Mouse (Mus musculus) kidney, postnatal 10 days (tissue): Measurements from ENCODE around the gene Sarm1.

ENCODE experiments used
- DNase-seq: peaks from one replicate; pipeline ENCODE4 v3.0.0; 2021; ENCODE audit warnings: mixed read lengths

The Sarm1 gene

DNA sequence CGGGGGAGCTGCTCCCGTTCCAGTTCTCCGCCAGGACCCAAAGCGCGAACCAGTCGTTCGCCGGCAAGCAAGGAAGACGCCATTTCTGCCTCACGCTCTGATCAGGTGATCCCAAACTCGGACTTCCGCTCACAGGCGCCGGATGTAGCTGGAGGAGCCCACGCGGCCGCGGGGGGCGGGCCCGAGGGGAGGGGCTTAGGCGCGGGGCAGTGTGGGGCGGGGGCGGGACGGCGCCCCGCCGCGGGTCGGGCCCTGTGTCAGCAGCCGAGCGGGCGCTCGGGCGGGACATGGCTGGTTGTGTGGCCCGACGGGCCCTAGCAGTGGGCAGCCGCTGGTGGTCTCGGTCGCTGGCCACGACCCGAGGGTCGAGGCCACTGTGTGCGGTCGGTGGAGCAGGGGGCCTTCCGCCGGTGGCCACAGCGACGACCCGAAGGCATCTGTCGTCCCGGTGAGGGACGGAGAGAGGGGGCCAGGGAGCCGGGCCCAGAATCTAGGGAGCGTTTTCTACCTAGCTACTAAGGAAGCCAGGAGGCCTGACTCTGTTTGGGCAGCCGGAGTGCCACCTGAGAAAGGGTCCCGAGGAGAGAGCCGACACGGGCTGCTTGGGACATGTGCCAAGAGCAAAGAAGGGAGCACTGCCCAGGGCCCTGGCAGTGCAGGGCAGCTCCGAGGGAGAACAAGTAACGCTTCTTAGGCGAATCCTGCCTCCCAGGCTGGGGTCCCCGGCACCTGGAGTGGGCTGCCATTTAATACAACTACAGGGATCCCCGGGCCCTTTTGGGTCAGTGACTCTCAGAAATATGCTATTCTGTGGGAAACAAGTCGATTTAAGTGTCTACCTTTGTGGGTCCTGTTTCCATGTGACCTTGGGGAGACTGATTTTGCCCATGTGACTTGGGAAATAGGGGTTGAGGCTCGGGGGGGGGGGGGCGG lies 14.7 kb upstream of the Sarm1 start, which contains the start of the genes Tmem199 and Poldip2:
TSS of gene Tmem199 (minus strand) at position 148 of the 933 bp plus-strand sequence.
TSS of gene Poldip2 (plus strand) at position 169 of the 933 bp plus-strand sequence.
- peak; percentile 95 for DNase-seq

DNA sequence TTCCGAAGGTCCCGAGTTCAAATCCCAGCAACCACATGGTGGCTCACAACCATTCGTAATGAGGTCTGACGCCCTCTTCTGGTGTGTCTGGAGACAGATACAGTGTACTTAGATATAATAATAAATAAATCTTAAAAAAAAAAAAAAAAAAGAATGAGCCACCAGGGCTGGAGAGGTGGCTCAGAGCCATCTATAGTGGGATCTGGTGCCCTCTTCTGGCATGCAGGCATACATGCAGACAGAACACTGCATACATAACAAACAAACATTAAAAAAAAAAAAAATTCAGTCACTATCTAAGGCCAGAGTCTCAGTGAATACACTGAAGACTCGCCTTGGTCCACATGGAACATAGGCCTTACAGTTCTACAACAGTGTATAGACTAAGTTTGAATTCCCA lies 11.6 kb upstream of the Sarm1 start:
- peak; percentile 51 for DNase-seq

DNA sequence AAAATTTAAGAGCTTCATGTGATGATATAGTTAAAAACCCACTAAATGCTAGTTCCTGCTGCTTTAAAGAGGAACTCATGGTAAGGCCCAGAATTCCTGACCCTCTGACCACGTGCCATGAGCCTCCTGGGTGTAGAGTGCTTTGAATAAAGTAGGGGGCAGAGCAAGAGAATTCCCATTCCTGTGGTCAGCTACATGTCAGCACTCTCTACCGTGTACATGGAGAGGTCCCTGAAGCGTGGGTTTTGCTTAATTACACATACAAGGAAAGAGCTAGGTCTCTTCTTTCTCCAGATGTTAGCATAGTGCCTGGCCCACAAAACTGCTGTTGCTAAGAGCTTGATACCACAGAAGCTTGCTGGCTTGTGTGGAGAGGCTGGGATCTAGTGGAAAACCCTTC lies 7.9 kb upstream of the Sarm1 start:
- no peak for DNase-seq

- no peak for DNase-seq
Observed at GRCm38 (mm10) chr11:78502909-78503650, 5.5 kb upstream of the Sarm1 start, which contains the start of gene Sebox. Gene Sebox, plus strand, starts transcription at chr11:78503447.

DNA sequence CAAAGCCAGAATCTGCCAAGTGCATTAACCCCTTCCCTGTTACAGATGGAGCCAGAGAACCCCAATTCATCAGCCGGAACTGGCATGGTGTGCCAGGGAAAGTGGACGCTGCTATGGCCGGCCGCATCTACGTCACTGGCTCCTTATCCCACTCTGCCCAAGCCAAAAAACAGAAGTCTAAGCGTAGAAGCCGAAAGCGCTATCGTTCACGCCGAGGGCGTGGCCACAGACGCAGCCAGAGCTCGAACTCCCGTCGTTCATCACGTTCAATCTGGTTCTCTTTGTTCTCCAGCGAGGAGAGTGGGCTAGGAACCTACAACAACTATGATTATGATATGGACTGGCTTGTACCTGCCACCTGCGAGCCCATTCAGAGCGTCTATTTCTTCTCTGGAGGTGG lies 4.0 kb upstream of the Sarm1 start:
- DNase-seq = no peak

DNA sequence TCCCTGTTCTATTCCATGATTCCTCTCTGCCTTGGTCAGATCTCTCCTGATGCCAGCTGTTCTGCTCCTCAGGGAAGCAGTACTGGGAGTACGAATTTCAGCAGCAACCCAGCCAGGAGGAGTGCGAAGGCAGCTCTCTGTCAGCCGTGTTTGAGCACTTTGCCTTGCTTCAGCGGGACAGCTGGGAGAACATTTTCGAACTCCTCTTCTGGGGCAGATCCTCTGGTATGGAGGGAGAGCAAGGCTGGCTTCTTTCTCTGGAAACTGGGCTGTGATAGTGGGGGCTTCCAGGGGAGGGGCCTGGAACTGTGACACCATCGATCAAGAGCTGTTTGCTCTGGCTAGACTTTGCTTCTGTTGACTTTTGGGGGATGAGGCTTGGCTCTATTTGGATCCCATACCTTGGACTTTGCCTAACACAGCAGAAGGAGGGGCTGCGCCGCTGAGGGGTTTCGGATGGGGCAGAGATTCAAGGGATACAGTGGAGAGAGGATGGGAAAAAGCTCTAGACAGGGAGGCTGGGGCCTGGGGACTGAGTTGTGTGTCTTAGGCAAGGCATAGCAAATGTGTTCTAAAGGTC lies 3.2 kb upstream of the Sarm1 start:
- no peak for DNase-seq

- no peak for DNase-seq
Observed at GRCm38 (mm10) chr11:78499543-78499942, 2.0 kb upstream of the Sarm1 start.

- DNase-seq = no peak
Observed at GRCm38 (mm10) chr11:78499004-78499403, 1.4 kb upstream of the Sarm1 start, which contains the start of gene Vtn. Gene Vtn, plus strand, starts transcription at chr11:78499091.

DNA sequence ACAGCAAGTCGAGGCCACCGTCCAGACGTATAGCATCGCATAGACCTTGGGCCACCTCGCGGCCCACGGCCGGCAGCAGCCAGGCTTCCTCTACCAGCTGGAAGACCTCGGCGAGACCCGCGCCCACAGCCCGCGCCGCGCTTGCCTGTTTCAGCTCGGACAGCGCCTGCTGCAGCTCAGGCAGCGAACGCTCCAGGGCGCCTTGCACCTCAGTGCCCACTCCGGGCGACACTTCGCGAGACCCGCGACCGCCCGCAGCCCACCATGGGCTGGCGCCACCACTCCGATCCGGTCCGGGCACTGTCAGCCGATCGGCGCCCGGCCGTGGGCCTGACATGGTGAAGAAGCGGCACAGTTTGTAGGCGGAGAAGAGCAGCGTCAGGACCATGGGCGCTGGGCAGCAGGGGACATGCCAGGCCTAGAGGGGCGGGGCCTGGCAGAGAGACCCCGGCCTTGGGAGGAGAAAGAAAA lies 448 bp downstream of the Sarm1 start:
- peak; percentile 53 for DNase-seq

- DNase-seq = peak; percentile 80
Observed at GRCm38 (mm10) chr11:78495904-78496303, 1.6 kb downstream of the Sarm1 start.

DNA sequence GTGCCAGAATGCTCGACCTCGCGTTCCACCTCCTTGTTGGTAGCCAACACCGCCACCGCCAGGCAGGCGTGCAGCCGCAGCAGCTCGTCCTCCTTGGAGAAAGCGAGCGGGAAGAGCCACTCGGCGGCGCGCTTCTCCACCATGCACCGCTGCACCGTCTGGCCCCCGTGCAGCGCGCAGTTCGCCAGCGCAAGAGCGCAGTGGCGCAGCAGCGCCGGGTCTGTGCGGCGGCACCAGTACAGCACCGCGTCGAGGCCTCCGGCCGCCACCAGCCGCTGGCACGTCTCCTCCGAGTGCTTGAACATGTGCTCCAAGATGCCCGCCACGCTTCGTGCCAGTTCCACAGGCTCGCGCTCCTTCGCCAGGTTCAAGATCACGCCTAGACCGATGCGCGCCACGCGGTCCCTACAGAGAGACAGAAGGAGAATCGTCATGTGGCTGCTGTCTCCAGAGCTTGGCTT lies 6.7 kb downstream of the Sarm1 start:
- peak; percentile 35 for DNase-seq

DNA sequence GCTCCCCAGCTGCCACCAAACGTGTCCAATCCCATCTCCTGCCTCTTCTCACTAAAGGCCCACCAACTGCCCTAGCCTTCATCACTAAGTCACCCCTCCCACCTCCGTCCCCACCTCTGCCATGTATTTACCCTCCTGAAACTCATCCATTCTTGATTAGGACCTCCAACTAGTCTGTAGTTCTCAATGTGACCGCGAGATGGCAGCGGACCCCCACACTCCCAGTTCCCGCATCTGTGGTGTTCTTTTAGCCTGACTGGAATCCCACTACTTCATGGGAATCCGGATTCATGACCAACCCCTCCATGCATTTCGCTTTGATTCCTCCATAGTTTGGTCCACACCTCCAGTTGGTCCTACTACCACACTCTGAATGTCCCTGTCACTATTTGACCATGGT lies 9.4 kb downstream of the Sarm1 start:
- peak; percentile 84 for DNase-seq

DNA sequence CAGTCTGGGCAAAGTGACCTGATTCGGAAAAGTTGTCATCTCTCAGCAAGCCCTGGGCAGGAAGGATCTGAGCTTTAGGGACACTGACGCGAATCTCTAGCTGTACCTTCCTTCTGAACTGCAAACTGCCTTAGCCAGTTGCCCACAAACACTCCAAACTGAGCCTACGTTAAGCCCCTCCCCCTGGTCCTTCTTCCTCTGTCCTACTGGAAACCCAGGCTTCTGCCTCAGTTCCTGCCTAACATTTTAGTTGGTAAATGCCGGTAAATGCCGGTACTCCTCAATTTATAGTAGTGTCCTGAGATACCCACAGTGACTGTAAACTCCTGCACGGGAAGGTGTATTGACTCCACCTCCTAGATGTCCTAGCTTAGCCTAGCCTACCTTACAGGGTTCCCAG lies 13.9 kb downstream of the Sarm1 start:
- DNase-seq = no peak

GRCm38 (mm10) chr11:78475289-78475688 lies 22.3 kb downstream of the Sarm1 start:
- DNase-seq = peak; percentile 3

DNA sequence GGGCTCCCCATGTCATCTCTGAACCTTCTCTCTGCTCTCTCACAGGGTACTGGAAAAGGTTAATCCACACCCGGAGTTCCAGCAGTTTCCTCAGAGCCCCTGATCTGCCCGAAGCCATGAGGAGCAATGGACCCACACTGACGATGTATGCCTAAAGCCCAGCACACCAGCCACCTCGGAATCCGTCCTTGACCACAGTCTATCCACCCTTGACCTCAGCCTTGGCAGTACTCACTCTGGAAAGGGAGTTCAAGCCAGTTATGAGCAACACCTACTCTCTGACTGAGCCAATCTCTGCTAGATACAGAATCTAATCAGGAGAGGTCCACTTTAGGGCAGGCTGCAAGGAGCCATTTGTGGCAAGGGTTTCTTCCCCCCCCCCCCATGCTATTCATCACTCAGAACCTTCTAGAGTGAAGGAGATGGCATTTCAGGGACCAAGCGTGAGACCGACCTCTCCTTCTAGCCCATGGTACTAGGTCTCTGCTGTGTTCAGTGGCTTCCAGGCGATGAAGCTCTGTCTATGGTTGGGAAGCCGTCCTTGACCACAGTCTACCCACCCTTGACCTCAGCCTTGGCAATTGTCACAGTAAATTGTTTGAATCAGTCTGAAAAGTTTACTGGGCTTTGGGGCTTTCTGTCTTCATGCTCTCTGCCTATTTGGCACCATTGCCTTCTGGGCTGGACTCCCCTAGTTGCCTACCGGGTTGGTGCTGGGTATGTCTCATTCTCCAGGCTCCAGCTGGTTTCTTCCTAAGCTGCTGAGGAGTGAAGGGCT lies 26.0 kb downstream of the Sarm1 start:
- peak; percentile 3 for DNase-seq

DNA sequence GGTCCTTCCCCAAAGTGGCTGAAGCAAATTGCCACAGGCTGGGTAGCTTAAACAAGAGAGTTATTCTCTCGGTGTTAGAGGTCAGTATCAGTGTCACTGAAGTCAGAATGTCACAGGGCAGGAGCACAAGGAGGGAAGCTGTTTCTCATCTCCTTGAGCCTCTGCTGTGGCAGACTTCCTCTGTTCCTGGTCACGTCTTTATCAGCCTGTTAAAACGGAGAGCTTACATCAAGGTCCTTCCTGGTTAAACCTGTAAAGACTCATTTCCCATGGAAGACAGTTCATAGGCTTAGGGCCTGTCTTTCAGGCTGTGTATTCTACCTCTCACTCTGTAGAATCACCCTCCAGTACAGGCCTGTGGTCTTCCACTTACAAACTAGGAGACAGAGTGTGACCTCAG lies 29.6 kb downstream of the Sarm1 start:
- DNase-seq = no peak

GRCm38 (mm10) chr11:78467515-78467914 lies 30.0 kb downstream of the Sarm1 start:
- no peak for DNase-seq

DNA sequence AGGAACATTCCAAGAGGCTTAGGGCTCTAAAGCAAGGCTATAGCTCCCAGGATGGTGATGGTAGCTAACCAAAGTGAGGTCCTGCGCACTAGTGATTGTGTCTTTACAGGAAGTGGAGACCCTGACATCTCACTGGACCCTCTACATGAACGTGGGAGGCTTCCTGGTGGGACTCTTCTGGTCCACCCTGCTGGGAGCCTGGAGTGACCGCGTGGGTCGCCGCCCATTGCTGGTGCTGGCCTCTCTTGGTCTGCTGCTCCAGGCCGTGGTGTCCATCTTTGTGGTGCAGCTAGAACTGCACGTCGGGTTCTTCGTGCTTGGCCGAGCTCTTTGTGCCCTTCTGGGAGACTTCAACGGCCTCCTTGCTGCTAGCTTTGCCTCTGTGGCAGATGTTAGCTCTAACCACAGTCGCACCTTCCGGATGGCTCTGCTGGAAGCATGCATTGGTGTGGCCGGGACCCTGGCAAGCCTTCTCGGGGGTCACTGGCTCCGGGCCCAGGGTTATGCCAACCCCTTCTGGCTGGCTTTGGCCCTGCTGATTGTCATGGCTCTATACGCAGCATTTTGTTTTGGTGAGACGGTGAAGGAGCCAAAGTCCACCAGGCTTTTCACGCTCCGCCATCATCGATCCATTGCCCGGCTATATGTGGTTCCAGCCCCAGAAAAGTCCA lies 31.2 kb downstream of the Sarm1 start:
- peak; percentile 24 for DNase-seq

DNA sequence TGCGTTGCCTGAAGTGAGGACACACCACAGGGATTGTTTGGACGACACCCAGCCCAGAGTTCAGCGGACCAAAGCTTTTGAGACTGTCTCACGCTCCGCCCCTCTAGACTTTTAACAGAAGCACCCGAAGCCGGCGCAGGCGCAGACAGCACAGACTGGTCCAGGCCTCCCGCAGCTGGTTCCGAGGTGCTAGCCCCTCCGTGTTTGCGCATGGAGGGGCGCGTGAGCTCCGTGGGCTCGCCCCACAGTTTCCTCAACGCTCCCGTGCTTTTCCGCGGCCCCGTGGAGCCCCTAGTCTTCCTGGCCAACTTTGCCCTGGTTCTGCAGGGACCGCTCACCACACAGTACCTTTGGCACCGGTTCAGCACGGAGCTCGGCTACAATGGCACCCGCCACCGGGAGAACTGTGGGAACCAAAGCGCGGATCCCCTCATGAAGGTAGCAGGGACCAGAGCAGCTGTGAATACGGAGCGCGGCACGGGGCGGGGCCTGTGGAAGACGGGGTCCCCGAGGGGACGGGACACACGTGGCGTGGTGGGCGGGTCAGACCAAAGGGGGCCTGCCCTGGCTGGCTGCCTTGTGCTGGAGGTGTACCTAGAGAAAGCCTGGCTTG lies 31.9 kb downstream of the Sarm1 start, which contains the start of gene Slc46a1:
TSS of gene Slc46a1 (plus strand) at position 130 of the 613 bp plus-strand sequence.
- peak; percentile 94 for DNase-seq

GRCm38 (mm10) chr11:78465116-78465515 lies 32.4 kb downstream of the Sarm1 start:
- DNase-seq = no peak
